Mouse (Mus musculus) kidney, adult 2 months (tissue): ENCODE results near the gene Fam118a.

Source experiments
- CTCF ChIP-seq: fragments of 200-500 bp; conservative IDR thresholded peaks from 2 replicates; pipeline ENCODE4 v1.5.1; 2011; ENCODE audit warnings: low read depth, mild to moderate bottlenecking, control low read depth, low read length, moderate library complexity, mixed read lengths; ENCODE audit not compliant: insufficient read depth, insufficient read length
- POLR2A ChIP-seq: fragments of 200-500 bp; IDR thresholded peaks from one replicate; pipeline ENCODE4 v1.6.1; 2011; ENCODE audit warnings: low read depth, low read length, control low read depth

GRCm38 (mm10) chr15:84989771-84990170, 39.0 kb upstream of the Fam118a start:
- TF ChIP-seq POLR2A = no peak
- no peak for TF ChIP-seq CTCF
